Mouse (Mus musculus) cerebellum, postnatal 4 days (tissue): ENCODE data around the gene Vps33a.
"Not testable (repeated sequence)": the region's sequence is repeated elsewhere in the genome, so short reads cannot be mapped to it uniquely, and the experiment has no call there.

Experiments
- DNase-seq, 2 experiments: peaks; one replicate each; pipeline ENCODE4 v3.0.0; 2022; ENCODE audit warnings: low spot score in 2 of 2, mixed read lengths in 1 of 2

Gene Vps33a

GRCm38 (mm10) chr5:123525281-123525680 is 47.6 kb downstream of the Vps33a start, which contains the start of gene Gm49027:
Gene Gm49027, minus strand, starts transcription at chr5:123525488.
- DNase-seq: no peak

- DNase-seq: peak in 1 of 2 experiments; percentile 51
These were observed 48.5 kb downstream of the Vps33a start for GRCm38 (mm10) chr5:123524393-123524750.

- peak; percentile 91 to 97 for DNase-seq
These were observed 49.0 kb downstream of the Vps33a start, which contains the start of gene Diablo for GRCm38 (mm10) chr5:123523692-123524392. Gene Diablo, minus strand, starts transcription at chr5:123524176.

GRCm38 (mm10) chr5:123522166-123522565 is 50.7 kb downstream of the Vps33a start:
- no peak for DNase-seq

GRCm38 (mm10) chr5:123521621-123522020 is 51.2 kb downstream of the Vps33a start:
- no peak for DNase-seq

GRCm38 (mm10) chr5:123520666-123521065 is 52.2 kb downstream of the Vps33a start:
- no peak for DNase-seq

- DNase-seq: no peak
These were observed 58.0 kb downstream of the Vps33a start for GRCm38 (mm10) chr5:123514871-123515270.

- DNase-seq: no peak
These were observed 60.7 kb downstream of the Vps33a start for GRCm38 (mm10) chr5:123512102-123512501.

- not testable (repeated sequence) for DNase-seq
These were observed 61.4 kb downstream of the Vps33a start for GRCm38 (mm10) chr5:123511426-123511825.

- DNase-seq: no peak
These were observed 62.7 kb downstream of the Vps33a start, which contains the start of gene B3gnt4 for GRCm38 (mm10) chr5:123510160-123510559. Gene B3gnt4, plus strand, starts transcription at chr5:123510460.

- DNase-seq: no peak
These were observed 63.9 kb downstream of the Vps33a start for GRCm38 (mm10) chr5:123508921-123509320.

GRCm38 (mm10) chr5:123507936-123508723 is 64.7 kb downstream of the Vps33a start:
- peak; percentile 68 to 88 for DNase-seq

GRCm38 (mm10) chr5:123501973-123502372 is 70.9 kb downstream of the Vps33a start:
- no peak for DNase-seq

- DNase-seq: peak in 1 of 2 experiments; percentile 39
These were observed 73.1 kb downstream of the Vps33a start for GRCm38 (mm10) chr5:123499717-123500116.

- no peak for DNase-seq
These were observed 82.9 kb downstream of the Vps33a start for GRCm38 (mm10) chr5:123489935-123490334.

GRCm38 (mm10) chr5:123489112-123489785 is 83.6 kb downstream of the Vps33a start, which contains the start of the genes Lrrc43 and Il31:
Gene Lrrc43, plus strand, starts transcription at chr5:123489305.
Gene Il31, minus strand, starts transcription at chr5:123489489.
- no peak for DNase-seq

GRCm38 (mm10) chr5:123487659-123488395 is 85.0 kb downstream of the Vps33a start:
- DNase-seq: no peak
